Mouse (Mus musculus): ENCODE results near the gene Gm49322. TPM values are rescaled to one million over a fixed set of nuclear protein-coding genes. Genes with fewer than 3 reads are reported as not detected.

Gene Gm49322
- polyA plus RNA-seq, 1 experiment from 2014 or later = 1.1 TPM

- peaks cover 22% of the 10 kb centered on the region; the same call in 1 of the 2 replicates for H3K4me1 ChIP-seq (ENCODE audit: insufficient read depth, low read depth, low read length)
- no peak overlapping the region for H3K9ac ChIP-seq (replicated peaks; ENCODE audit: low read depth)
- no peak for ATAC-seq
Measured at GRCm38 (mm10) chr10:80586407-80587304, 19.2 kb upstream of the Gm49322 start.

GRCm38 (mm10) chr10:80587305-80587657 lies 18.5 kb upstream of the Gm49322 start:
- peak; percentile 21 for ATAC-seq
- Histone ChIP-seq H3K9me3 (ENCODE audit: low read length) (no peaks in the 10 kb centered on the region), H3K4me3 (ENCODE audit: low read depth, low read length) (no peak overlapping the region), H3K36me3 (ENCODE audit: insufficient read depth, low read length) (no peaks in the 10 kb centered on the region), H3K4me1 (ENCODE audit: insufficient read depth, low read depth, low read length) (peaks cover 22% of the 10 kb centered on the region; the same call in 1 of the 2 replicates), H3K4me2 (replicated peaks; ENCODE audit: low read depth, low read length) (peak overlapping the region; percentile 51; the same call in 1 of the 2 replicates), H3K27ac (ENCODE audit: low read length) (peak overlapping the region; percentile 86), H3K9ac (replicated peaks; ENCODE audit: low read depth) (no peak overlapping the region), H3K27me3 (replicated peaks; ENCODE audit: insufficient read depth, low read length) (no peaks in the 10 kb centered on the region)
- 43% methylated on average over 4 of the region's 4 CpGs for WGBS
- no peak for TF ChIP-seq CTCF (IDR thresholded peaks at IDR 0.05)
- TF ChIP-seq EP300 (IDR thresholded peaks at IDR 0.05) = no peak; the same call in 1 of the 2 replicates
- DNase-seq (ENCODE audit: low spot score) = peak; percentile 60

More at GRCm38 (mm10) chr10:80586407-80587304, 19.2 kb upstream of the Gm49322 start:
- Histone ChIP-seq H3K27me3 (replicated peaks; ENCODE audit: insufficient read depth, low read length) (no peaks in the 10 kb centered on the region), H3K4me3 (ENCODE audit: low read depth, low read length) (peak overlapping the region; percentile 15; the same call in 1 of the 2 replicates), H3K4me2 (replicated peaks; ENCODE audit: low read depth, low read length) (peak overlapping the region; percentile 51), H3K36me3 (ENCODE audit: insufficient read depth, low read length) (no peaks in the 10 kb centered on the region), H3K9me3 (ENCODE audit: low read length) (no peaks in the 10 kb centered on the region), H3K27ac (ENCODE audit: low read length) (peak overlapping the region; percentile 86)
- no peak for DNase-seq (ENCODE audit: low spot score)
- TF ChIP-seq CTCF (IDR thresholded peaks at IDR 0.05) = no peak
- TF ChIP-seq EP300 (IDR thresholded peaks at IDR 0.05) = no peak
- WGBS = 85% methylated on average over 38 of the region's 51 CpGs

GRCm38 (mm10) chr10:80589127-80589878 lies 16.5 kb upstream of the Gm49322 start:
- peak overlapping the region; percentile 90 for H3K9ac ChIP-seq (replicated peaks; ENCODE audit: low read depth)
- H3K27me3 ChIP-seq (replicated peaks; ENCODE audit: insufficient read depth, low read length) = no peaks in the 10 kb centered on the region
- no peaks in the 10 kb centered on the region for H3K9me3 ChIP-seq (ENCODE audit: low read length)
- DNase-seq (ENCODE audit: low spot score) (peak; percentile 51), ATAC-seq (no peak)
- peak overlapping the region; percentile 95 for H3K4me2 ChIP-seq (replicated peaks; ENCODE audit: low read depth, low read length)
- peak overlapping the region; percentile 88 for H3K4me3 ChIP-seq (ENCODE audit: low read depth, low read length)
- WGBS = 10% methylated on average over 12 of the region's 12 CpGs
- no peaks in the 10 kb centered on the region for H3K36me3 ChIP-seq (ENCODE audit: insufficient read depth, low read length)
- TF ChIP-seq EP300 (IDR thresholded peaks at IDR 0.05) (no peak), CTCF (IDR thresholded peaks at IDR 0.05) (no peak)
- H3K4me1 ChIP-seq (ENCODE audit: insufficient read depth, low read depth, low read length) = peaks cover 22% of the 10 kb centered on the region; the same call in 1 of the 2 replicates
- H3K27ac ChIP-seq (ENCODE audit: low read length) = peak overlapping the region; percentile 78

- Histone ChIP-seq H3K36me3 (ENCODE audit: insufficient read depth, low read length) (no peaks in the 10 kb centered on the region), H3K4me1 (ENCODE audit: insufficient read depth, low read depth, low read length) (peaks cover 17% of the 10 kb centered on the region; the same call in 1 of the 2 replicates), H3K27ac (ENCODE audit: low read length) (peak within 1 kb of the TSS; percentile 78), H3K9ac (replicated peaks; ENCODE audit: low read depth) (peak within 1 kb of the TSS; percentile 90), H3K4me3 (ENCODE audit: low read depth, low read length) (peak within 1 kb of the TSS; percentile 88), H3K27me3 (replicated peaks; ENCODE audit: insufficient read depth, low read length) (no peaks in the 10 kb centered on the region), H3K4me2 (replicated peaks; ENCODE audit: low read depth, low read length) (peak within 1 kb of the TSS; percentile 95), H3K9me3 (ENCODE audit: low read length) (no peaks in the 10 kb centered on the region)
- under 1% methylated on average over 55 of the region's 73 CpGs for WGBS
- TF ChIP-seq CTCF (IDR thresholded peaks at IDR 0.05) (no peak), EP300 (IDR thresholded peaks at IDR 0.05) (no peak)
- ATAC-seq = peak; percentile 96
- DNase-seq (ENCODE audit: low spot score) = peak; percentile 99
Measured at GRCm38 (mm10) chr10:80589879-80590854, 15.7 kb upstream of the Gm49322 start, which contains the start of gene Abhd17a. TSS of gene Abhd17a (minus strand) at chr10:80590341.

- no peaks in the 10 kb centered on the region for H3K4me1 ChIP-seq (ENCODE audit: insufficient read depth, low read depth, low read length)
- H3K27me3 ChIP-seq (replicated peaks; ENCODE audit: insufficient read depth, low read length) = no peaks in the 10 kb centered on the region
- H3K27ac ChIP-seq (ENCODE audit: low read length) = no peak overlapping the region
- H3K4me2 ChIP-seq (replicated peaks; ENCODE audit: low read depth, low read length) = no peak overlapping the region
- no peak for TF ChIP-seq CTCF (IDR thresholded peaks at IDR 0.05)
- H3K9me3 ChIP-seq (ENCODE audit: low read length) = no peaks in the 10 kb centered on the region
- no peak; the same call in 1 of the 2 replicates for ATAC-seq
- no peak for DNase-seq (ENCODE audit: low spot score)
- 43% methylated on average over 4 of the region's 4 CpGs for WGBS
- H3K9ac ChIP-seq (replicated peaks; ENCODE audit: low read depth) = no peak overlapping the region
- H3K36me3 ChIP-seq (ENCODE audit: insufficient read depth, low read length) = no peaks in the 10 kb centered on the region
- H3K4me3 ChIP-seq (ENCODE audit: low read depth, low read length) = no peak overlapping the region
Measured at GRCm38 (mm10) chr10:80596318-80596717, 9.5 kb upstream of the Gm49322 start.

Measured in lung, postnatal 0 days (tissue).